Mouse (Mus musculus) bone marrow macrophage, adult 2 months (primary cell): ENCODE results near the gene Pigo.

Source experiments
- CTCF ChIP-seq: IDR thresholded peaks from 2 replicates; pipeline ENCODE4 v1.5.1; 2012; ENCODE audit warnings: low read depth, mild to moderate bottlenecking, low read length, moderate library complexity
- POLR2A ChIP-seq: IDR thresholded peaks from 2 replicates; pipeline ENCODE4 v1.6.1; 2012; ENCODE audit warnings: mild to moderate bottlenecking, low read depth, low read length, borderline replicate concordance

DNA sequence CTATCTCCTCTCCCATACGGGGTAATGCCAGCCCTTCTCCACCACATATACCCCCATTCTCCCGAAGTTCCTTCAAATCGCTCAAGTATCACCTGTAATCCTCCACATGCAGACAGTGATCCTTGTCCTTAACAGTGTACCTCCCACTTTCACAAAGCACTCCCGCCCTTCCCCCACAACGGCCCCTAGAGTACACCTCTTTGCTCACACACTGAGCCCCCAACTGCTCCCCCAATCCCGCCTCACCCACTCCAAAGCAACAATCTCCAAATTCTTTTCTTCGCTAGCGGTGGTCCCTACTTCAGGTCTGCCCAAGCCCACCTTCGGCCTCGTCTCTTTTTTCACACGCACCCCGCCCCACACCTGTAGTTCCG is 19.7 kb upstream of the Pigo start:
- TF ChIP-seq POLR2A (no peak), CTCF (no peak)
